Mouse (Mus musculus) stomach, postnatal 0 days (tissue): Measurements from ENCODE around the gene Adat3. TPM values are rescaled to one million over a fixed set of nuclear protein-coding genes. Genes with fewer than 3 reads are reported as not detected.

ENCODE experiments used
- ATAC-seq: fragments of 200-750 bp; cut with Nextera tagmentation; 2 replicates; pipeline ENCODE4 v1.8.0; 2017; ENCODE audit not compliant: low FRiP score, low TSS enrichment
- DNase-seq: peaks from one replicate; pipeline ENCODE4 v3.0.0-alpha.2; 2016; ENCODE audit warnings: low spot score
- H3K27ac ChIP-seq: fragments of 300-500 bp; sonication (generic); replicated peaks from 2 replicates; pipeline ENCODE4 v1.5.1; 2014; ENCODE audit warnings: mild to moderate bottlenecking, control low read depth
- H3K27me3 ChIP-seq: fragments of 300-500 bp; sonication (generic); 2 replicates; pipeline ENCODE4 v1.6.1; 2014; ENCODE audit warnings: low read length; ENCODE audit not compliant: control insufficient read depth, insufficient read depth
- H3K36me3 ChIP-seq: fragments of 300-500 bp; sonication (generic); 2 replicates; pipeline ENCODE4 v1.6.1; 2014; ENCODE audit warnings: low read length, mixed read lengths; ENCODE audit not compliant: control insufficient read depth, insufficient read depth
- H3K4me1 ChIP-seq: fragments of 300-500 bp; sonication (generic); replicated peaks from 2 replicates; pipeline ENCODE4 v1.6.1; 2014; ENCODE audit warnings: antibody characterized with exemption; ENCODE audit not compliant: control insufficient read depth, insufficient read depth
- H3K4me2 ChIP-seq: fragments of 300-500 bp; sonication (generic); replicated peaks from 2 replicates; pipeline ENCODE4 v1.6.1; 2014; ENCODE audit warnings: low read depth, mild to moderate bottlenecking, control low read depth, moderate library complexity
- H3K4me3 ChIP-seq: fragments of 300-500 bp; sonication (generic); 2 replicates; pipeline ENCODE4 v1.5.1; 2014; ENCODE audit warnings: low read depth, low read length, control low read depth
- H3K9ac ChIP-seq: fragments of 300-500 bp; sonication (generic); 2 replicates; pipeline ENCODE4 v1.6.1; 2014; ENCODE audit warnings: mild to moderate bottlenecking, low read length, control low read depth, mixed read lengths
- H3K9me3 ChIP-seq: fragments of 300-500 bp; sonication (generic); 2 replicates; pipeline ENCODE4 v1.6.1; 2016; ENCODE audit warnings: low read length; ENCODE audit not compliant: control insufficient read depth
- CTCF ChIP-seq: IDR thresholded peaks from 2 replicates; pipeline ENCODE4 v1.5.1; 2016; ENCODE audit warnings: antibody characterized with exemption, low read depth, mild to moderate bottlenecking, moderate library complexity
- EP300 ChIP-seq: optimal IDR thresholded peaks from 2 replicates; pipeline ENCODE3; 2016; ENCODE audit warnings: antibody characterized with exemption
- WGBS: fragments of 180-500 bp; shearing (Covaris S2); extraction: QIAGEN DNeasy Blood & Tissue Kit; methylation state at CpG from one replicate; pipeline ENCODE4 v1.1.7; 2014; 5-methylcytosine and 5-hydroxymethylcytosine counted together
- polyA plus RNA-seq: library from polyadenylated mRNA; unstranded; fragments of >200 nt; fragmentation: Nextera tagmentation; extraction: Ambion mirVana; gene quantifications from 2 replicates; pipeline ENCODE4 v1.2.1, GENCODE M21; 2015

Gene Adat3
- polyA plus RNA-seq, 1 experiment from 2014 or later: 4.1 TPM

- peak overlapping the region; percentile 88 for H3K27ac ChIP-seq
- ATAC-seq (no peak), DNase-seq (no peak)
- TF ChIP-seq EP300: no peak
- no peak for TF ChIP-seq CTCF
- no peaks in the 10 kb centered on the region for H3K27me3 ChIP-seq
- H3K4me3 ChIP-seq: peak overlapping the region; percentile 84
- peaks cover 5% of the 10 kb centered on the region; the same call in 1 of the 2 replicates for H3K4me1 ChIP-seq
- H3K36me3 ChIP-seq: no peaks in the 10 kb centered on the region; the same call in 1 of the 2 replicates
- no peaks in the 10 kb centered on the region for H3K9me3 ChIP-seq
- peak overlapping the region; percentile 61 for H3K4me2 ChIP-seq
- H3K9ac ChIP-seq: peak overlapping the region; percentile 59
- 54% methylated on average over 16 of the region's 16 CpGs for WGBS
Measured at GRCm38 (mm10) chr10:80620796-80621689, 18.4 kb downstream of the Adat3 start.

- DNase-seq (no peak), ATAC-seq (no peak)
- Histone ChIP-seq H3K4me1 (peaks cover 5% of the 10 kb centered on the region; the same call in 1 of the 2 replicates), H3K9ac (peak overlapping the region; percentile 59), H3K4me3 (peak overlapping the region; percentile 84), H3K27ac (peak overlapping the region; percentile 88), H3K4me2 (peak overlapping the region; percentile 61), H3K9me3 (no peaks in the 10 kb centered on the region), H3K36me3 (no peaks in the 10 kb centered on the region; the same call in 1 of the 2 replicates), H3K27me3 (no peaks in the 10 kb centered on the region)
- TF ChIP-seq CTCF: no peak
- TF ChIP-seq EP300: no peak
- WGBS: under 1% methylated on average over 9 of the region's 9 CpGs
Measured at GRCm38 (mm10) chr10:80621690-80621939, 18.9 kb downstream of the Adat3 start.

DNA sequence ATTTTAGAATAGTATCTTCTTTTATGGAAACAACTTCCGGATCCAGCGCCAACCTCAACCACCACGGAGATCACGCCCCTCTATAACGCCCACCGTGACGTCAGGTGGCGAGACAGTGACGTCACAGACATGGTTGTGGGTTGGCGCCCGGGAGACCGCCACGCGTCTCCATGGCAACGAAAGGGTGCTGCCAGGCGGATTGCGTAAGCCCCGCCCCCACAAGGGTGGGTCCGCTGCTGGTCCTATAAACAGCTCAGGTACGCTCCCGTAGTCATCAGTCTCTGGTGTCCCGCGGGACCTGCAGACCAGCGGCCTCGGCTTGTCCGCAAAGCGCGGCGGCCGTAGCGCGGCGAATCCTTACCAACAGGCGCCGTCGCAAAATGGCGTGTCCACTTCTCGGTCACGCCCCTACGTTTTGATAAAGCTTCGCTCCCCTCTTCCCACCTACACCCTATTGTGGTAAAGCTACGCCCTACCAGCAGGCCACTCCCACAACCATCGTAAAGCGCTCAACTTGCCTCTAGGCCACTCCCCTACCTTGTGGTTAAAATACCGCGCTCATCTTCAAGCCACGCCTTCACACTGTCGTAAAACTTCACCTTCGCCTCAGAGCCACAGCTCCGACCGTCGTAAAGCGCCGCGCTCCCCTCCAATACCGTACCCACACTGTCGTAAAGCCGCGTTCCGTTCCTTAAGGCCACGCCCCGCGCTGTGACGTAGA lies 19.4 kb downstream of the Adat3 start:
- TF ChIP-seq EP300 (no peak), CTCF (no peak; the same call in 1 of the 2 replicates)
- no peaks in the 10 kb centered on the region for H3K27me3 ChIP-seq
- ATAC-seq (peak; percentile 96), DNase-seq (peak; percentile 99)
- H3K4me3 ChIP-seq: peak overlapping the region; percentile 84
- H3K9me3 ChIP-seq: no peaks in the 10 kb centered on the region
- peak overlapping the region; percentile 59 for H3K9ac ChIP-seq
- peak overlapping the region; percentile 61 for H3K4me2 ChIP-seq
- WGBS: under 1% methylated on average over 62 of the region's 64 CpGs
- peak overlapping the region; percentile 93 for H3K27ac ChIP-seq
- no peaks in the 10 kb centered on the region; the same call in 1 of the 2 replicates for H3K36me3 ChIP-seq
- H3K4me1 ChIP-seq: peaks cover 5% of the 10 kb centered on the region; the same call in 1 of the 2 replicates

- H3K4me3 ChIP-seq: peak within 1 kb of the TSS; percentile 84
- no peaks in the 10 kb centered on the region for H3K27me3 ChIP-seq
- H3K4me1 ChIP-seq: peaks cover 5% of the 10 kb centered on the region; the same call in 1 of the 2 replicates
- H3K9me3 ChIP-seq: no peaks in the 10 kb centered on the region
- H3K9ac ChIP-seq: peak within 1 kb of the TSS; percentile 87
- under 1% methylated on average over 80 of the region's 85 CpGs for WGBS
- peak; percentile 77 for DNase-seq
- H3K4me2 ChIP-seq: peak within 1 kb of the TSS; percentile 93
- peak within 1 kb of the TSS; percentile 93 for H3K27ac ChIP-seq
- TF ChIP-seq CTCF (no peak; the same call in 1 of the 2 replicates), EP300 (no peak)
- H3K36me3 ChIP-seq: no peaks in the 10 kb centered on the region; the same call in 1 of the 2 replicates
- peak; percentile 29 for ATAC-seq
Measured at GRCm38 (mm10) chr10:80622661-80623456, 20.2 kb downstream of the Adat3 start, which contains the start of gene Csnk1g2. Gene Csnk1g2 (plus strand): TSS chr10:80622838.

GRCm38 (mm10) chr10:80623457-80624191 lies 20.9 kb downstream of the Adat3 start:
- TF ChIP-seq CTCF (no peak), EP300 (no peak)
- no peak for ATAC-seq
- WGBS: 7% methylated on average over 15 of the region's 15 CpGs
- Histone ChIP-seq H3K9ac (peak overlapping the region; percentile 87), H3K36me3 (no peaks in the 10 kb centered on the region; the same call in 1 of the 2 replicates), H3K4me3 (peak overlapping the region; percentile 84), H3K27ac (peak overlapping the region; percentile 93), H3K27me3 (no peaks in the 10 kb centered on the region), H3K4me2 (peak overlapping the region; percentile 93), H3K9me3 (no peaks in the 10 kb centered on the region), H3K4me1 (peaks cover 5% of the 10 kb centered on the region; the same call in 1 of the 2 replicates)
- peak; percentile 74 for DNase-seq
